Mouse (Mus musculus): ENCODE data around the gene Olfr725. TPM values are rescaled to one million over a fixed set of nuclear protein-coding genes. Genes with fewer than 3 reads are reported as not detected.

The Olfr725 gene
- not detected for total RNA-seq (2021)
- long read RNA-seq, experiment 1, result 0 reads
- long read RNA-seq, experiment 2, result 0 reads

GRCm38 (mm10) chr14:50040275-50040674 lies at the start of gene Olfr725:
Gene Olfr725, minus strand, starts transcription at chr14:50040375.
- no peak for TF ChIP-seq CTCF (conservative IDR thresholded peaks at IDR 0.05)
- H3K4me3 ChIP-seq, result no peak within 1 kb of the TSS
- no peak within 1 kb of the TSS for H3K27ac ChIP-seq
- no peak for DNase-seq (ENCODE audit: low spot score in 2 of 2)

GRCm38 (mm10) chr14:50062733-50063104 lies 22.5 kb upstream of the Olfr725 start:
- H3K27ac ChIP-seq, result 0 out of 2 replicates have a peak overlapping the region, but pooled peaks have one; percentile 19
- no peak for TF ChIP-seq CTCF (conservative IDR thresholded peaks at IDR 0.05)
- peak overlapping the region; percentile 68 for H3K4me3 ChIP-seq
- peak in 1 of 2 experiments; percentile 10 for DNase-seq (ENCODE audit: low spot score in 2 of 2)

DNA sequence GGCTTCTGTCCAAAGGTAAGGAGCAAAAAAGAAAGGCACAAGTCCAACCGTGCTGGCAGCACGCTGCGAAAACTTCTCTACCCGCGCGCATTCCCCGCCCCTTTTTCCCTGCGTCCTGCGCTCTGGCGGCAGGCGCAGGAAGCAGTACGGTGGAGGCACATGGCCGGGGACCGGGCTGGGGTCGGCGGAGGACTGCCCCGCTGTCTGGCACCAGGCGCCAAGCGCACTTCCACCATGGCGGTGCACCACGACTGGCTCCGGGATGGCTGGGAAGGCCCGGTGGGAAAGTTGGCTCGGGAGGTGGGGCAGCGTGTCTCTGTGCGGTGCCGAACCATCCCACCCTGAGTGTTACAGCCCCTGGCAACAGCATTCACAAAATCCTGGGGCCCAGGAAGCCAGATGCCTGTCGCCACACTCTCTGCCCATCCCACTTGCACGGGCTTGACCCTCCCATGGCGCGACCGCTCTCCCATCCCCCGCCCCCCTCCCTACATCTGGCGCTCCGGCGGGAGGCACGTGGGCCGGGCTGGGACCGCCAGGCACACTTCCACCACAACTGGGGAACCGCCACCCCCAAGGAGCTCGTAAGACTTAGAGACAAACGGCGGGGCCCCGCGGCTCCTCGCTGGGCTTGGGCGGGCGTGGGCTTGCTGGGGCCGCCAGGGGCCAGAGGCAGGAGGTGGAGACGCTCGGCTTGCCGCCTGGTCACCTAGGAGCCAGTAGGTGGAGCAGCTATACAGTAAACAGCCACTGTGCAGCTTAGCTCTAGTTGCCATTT lies 22.0 kb upstream of the Olfr725 start:
- DNase-seq (ENCODE audit: low spot score in 2 of 2), result peak; percentile 19 to 23
- Histone ChIP-seq H3K4me3 (peak overlapping the region; percentile 68), H3K27ac (peak overlapping the region; percentile 19; the same call in 1 of the 2 replicates)
- TF ChIP-seq CTCF (conservative IDR thresholded peaks at IDR 0.05), result peak; percentile 73

- H3K4me3 ChIP-seq, result peak overlapping the region; percentile 68
- H3K27ac ChIP-seq, result no peak overlapping the region
- no peak for TF ChIP-seq CTCF (conservative IDR thresholded peaks at IDR 0.05)
- no peak for DNase-seq (ENCODE audit: low spot score in 2 of 2)
These were observed 21.4 kb upstream of the Olfr725 start for GRCm38 (mm10) chr14:50061590-50061954.

DNA sequence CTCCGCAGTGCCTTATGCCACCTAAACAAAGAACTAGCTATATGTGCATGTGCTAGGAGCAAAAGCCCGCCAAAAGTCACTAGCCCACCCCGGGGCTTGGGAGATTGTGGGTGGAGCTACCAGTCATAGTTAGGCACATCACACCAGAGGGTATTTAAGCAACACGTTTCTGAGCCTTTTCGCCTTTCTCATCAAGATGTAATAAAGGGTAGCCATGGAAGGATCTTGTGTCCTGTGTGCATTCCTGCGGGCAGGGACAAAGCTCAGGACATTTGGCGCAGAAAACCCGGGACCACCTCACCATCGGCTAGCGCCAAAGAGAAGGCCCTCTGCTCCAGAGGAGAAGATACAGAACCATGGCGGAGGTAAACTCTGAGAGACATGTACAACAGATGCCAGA lies 21.0 kb upstream of the Olfr725 start:
- DNase-seq (ENCODE audit: low spot score in 2 of 2), result no peak
- no peak overlapping the region for H3K27ac ChIP-seq
- peak overlapping the region; percentile 68 for H3K4me3 ChIP-seq
- TF ChIP-seq CTCF (conservative IDR thresholded peaks at IDR 0.05), result no peak

DNA sequence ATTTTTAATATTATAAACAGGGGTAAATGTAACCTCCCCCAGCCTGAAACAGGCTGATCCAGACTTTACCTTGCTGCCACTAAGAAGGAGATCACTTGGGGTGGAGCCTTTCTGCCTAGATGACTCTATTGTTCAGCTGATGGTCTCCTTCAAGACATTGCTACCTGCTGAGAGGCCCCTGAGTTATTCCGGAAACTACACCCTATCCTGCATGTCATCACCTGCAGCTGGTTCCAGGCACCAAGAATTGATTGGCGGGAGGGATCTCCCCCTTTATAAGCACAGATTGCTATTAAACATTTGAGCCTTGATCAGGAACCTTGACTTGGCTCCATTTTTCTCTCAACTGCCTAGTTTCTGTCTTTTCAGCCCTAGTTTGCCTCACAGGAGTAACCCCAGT lies 8.1 kb downstream of the Olfr725 start:
- H3K27ac ChIP-seq, result no peak overlapping the region
- no peak for TF ChIP-seq CTCF (conservative IDR thresholded peaks at IDR 0.05)
- no peak for DNase-seq (ENCODE audit: low spot score in 2 of 2)
- no peak overlapping the region for H3K4me3 ChIP-seq

- Histone ChIP-seq H3K4me3 (no peak overlapping the region), H3K27ac (no peak overlapping the region)
- no peak for DNase-seq (ENCODE audit: low spot score in 2 of 2)
- no peak for TF ChIP-seq CTCF (conservative IDR thresholded peaks at IDR 0.05)
These were observed 8.8 kb downstream of the Olfr725 start for GRCm38 (mm10) chr14:50031356-50031755.

DNA sequence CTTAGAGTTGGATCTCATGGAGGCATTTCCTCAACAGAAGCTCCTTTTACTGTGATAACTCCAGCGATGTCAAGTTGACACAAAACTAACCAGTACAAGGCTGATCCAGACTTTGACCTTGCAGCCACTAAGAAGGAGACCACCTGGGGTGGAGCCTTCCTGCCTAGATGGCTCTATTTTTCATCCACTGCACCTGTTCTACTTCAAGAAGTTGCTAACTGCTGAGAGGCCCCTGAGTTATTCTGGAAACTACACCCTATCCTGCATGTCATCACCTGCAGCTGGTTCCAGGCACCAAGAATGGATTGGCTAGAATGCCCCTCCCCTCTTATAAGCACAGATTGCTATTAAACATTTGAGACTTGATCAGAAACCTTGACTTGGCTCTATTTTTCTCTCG lies 13.8 kb downstream of the Olfr725 start:
- no peak overlapping the region for H3K4me3 ChIP-seq
- H3K27ac ChIP-seq, result no peak overlapping the region
- no peak for TF ChIP-seq CTCF (conservative IDR thresholded peaks at IDR 0.05)
- DNase-seq (ENCODE audit: low spot score in 2 of 2), result no peak

Other genes starting within 250 kb of the Olfr725 start
- not detected for gene Olfr722, start 138.4 kb downstream of the Olfr725 start, total RNA-seq (2021)
- gene Olfr723, start 108.6 kb downstream of the Olfr725 start, total RNA-seq (2021), result not detected
- not detected for gene Olfr724, start 77.1 kb downstream of the Olfr725 start, total RNA-seq (2021)
- gene Olfr726, start 50.6 kb upstream of the Olfr725 start, total RNA-seq (2021), result not detected
- not detected for gene Olfr727, start 82.8 kb upstream of the Olfr725 start, total RNA-seq (2021)
- not detected for gene Olfr728, start 102.3 kb upstream of the Olfr725 start, total RNA-seq (2021)
- gene Olfr729, start 112.5 kb upstream of the Olfr725 start, total RNA-seq (2021), result not detected
- not detected for gene Olfr730, start 147.8 kb upstream of the Olfr725 start, total RNA-seq (2021)
- gene Olfr731, start 201.5 kb upstream of the Olfr725 start, total RNA-seq (2021), result not detected
- not detected for gene Olfr732, start 243.8 kb upstream of the Olfr725 start, total RNA-seq (2021)

All from layer of hippocampus, adult 2 months (tissue).